Mouse (Mus musculus) kidney, adult 9 months (tissue): ENCODE measurements around the gene Dst.

Experiments
- DNase-seq: peaks from one replicate; pipeline ENCODE4 v3.0.0; 2022

Dst gene

GRCm38 (mm10) chr1:34142951-34143580 is 235.0 kb downstream of the Dst start:
- DNase-seq, result peak; percentile 30

- DNase-seq, result no peak
Observed at GRCm38 (mm10) chr1:34144826-34145225, 236.8 kb downstream of the Dst start.

- DNase-seq, result no peak
Observed at GRCm38 (mm10) chr1:34148039-34148438, 240.0 kb downstream of the Dst start.

GRCm38 (mm10) chr1:34150416-34151093 is 242.5 kb downstream of the Dst start:
- DNase-seq, result no peak

- DNase-seq, result no peak
Observed at GRCm38 (mm10) chr1:34152683-34153082, 244.7 kb downstream of the Dst start.

- DNase-seq, result no peak
Observed at GRCm38 (mm10) chr1:34156058-34156457, 248.0 kb downstream of the Dst start.

- no peak for DNase-seq
Observed at GRCm38 (mm10) chr1:34157702-34158101, 249.7 kb downstream of the Dst start.

GRCm38 (mm10) chr1:34158822-34159221 is 250.8 kb downstream of the Dst start:
- no peak for DNase-seq

GRCm38 (mm10) chr1:34159898-34160297 is 251.9 kb downstream of the Dst start:
- no peak for DNase-seq

- peak; percentile 90 for DNase-seq
Observed at GRCm38 (mm10) chr1:34164616-34165295, 256.7 kb downstream of the Dst start.

GRCm38 (mm10) chr1:34165926-34166325 is 257.9 kb downstream of the Dst start:
- DNase-seq, result no peak

- DNase-seq, result peak; percentile 30
Observed at GRCm38 (mm10) chr1:34167151-34168057, 259.4 kb downstream of the Dst start.

- no peak for DNase-seq
Observed at GRCm38 (mm10) chr1:34169086-34169485, 261.1 kb downstream of the Dst start.

GRCm38 (mm10) chr1:34174517-34174916 is 266.5 kb downstream of the Dst start:
- peak; percentile 60 for DNase-seq

- DNase-seq, result peak; percentile 86
Observed at GRCm38 (mm10) chr1:34174961-34175360, 266.9 kb downstream of the Dst start.

- no peak for DNase-seq
Observed at GRCm38 (mm10) chr1:34178022-34178727, 270.1 kb downstream of the Dst start.

- DNase-seq, result no peak
Observed at GRCm38 (mm10) chr1:34179756-34180155, 271.7 kb downstream of the Dst start.

GRCm38 (mm10) chr1:34182406-34183249 is 274.6 kb downstream of the Dst start:
- no peak for DNase-seq

- no peak for DNase-seq
Observed at GRCm38 (mm10) chr1:34183250-34183926, 275.4 kb downstream of the Dst start.

- DNase-seq, result no peak
Observed at GRCm38 (mm10) chr1:34184266-34184665, 276.2 kb downstream of the Dst start.

- no peak for DNase-seq
Observed at GRCm38 (mm10) chr1:34186033-34186432, 278.0 kb downstream of the Dst start.
